Mouse (Mus musculus) limb, embryonic 12.5 days (tissue): ENCODE data around the gene Bhlhe23. TPM values are rescaled to one million over a fixed set of nuclear protein-coding genes. Genes with fewer than 3 reads are reported as not detected.
A peak's percentile ranks its signal among the peaks of the same experiment; 100 is the strongest.

ENCODE experiments used
- ATAC-seq: fragments of 200-750 bp; cut with Nextera tagmentation; 2 replicates; pipeline ENCODE4 v1.8.0; 2017; ENCODE audit warnings: low read depth, moderate TSS enrichment; ENCODE audit not compliant: insufficient number of reproducible peaks, insufficient read depth, low FRiP score, low TSS enrichment
- H3K27ac ChIP-seq: fragments of 300-500 bp; sonication (generic); 2 replicates; pipeline ENCODE4 v1.5.1; 2016; ENCODE audit warnings: mild to moderate bottlenecking, moderate library complexity
- H3K27me3 ChIP-seq: fragments of 300-500 bp; sonication (generic); 2 replicates; pipeline ENCODE4 v1.6.1; 2016; ENCODE audit warnings: mild to moderate bottlenecking, moderate library complexity
- H3K36me3 ChIP-seq: fragments of 300-500 bp; sonication (generic); 2 replicates; pipeline ENCODE4 v1.6.1; 2016; ENCODE audit warnings: mild to moderate bottlenecking, moderate library complexity
- H3K4me1 ChIP-seq: fragments of 300-500 bp; sonication (generic); replicated peaks from 2 replicates; pipeline ENCODE4 v1.6.1; 2016
- H3K4me2 ChIP-seq: fragments of 300-500 bp; sonication (generic); 2 replicates; pipeline ENCODE4 v1.6.1; 2016; ENCODE audit warnings: mild to moderate bottlenecking, moderate library complexity
- H3K4me3 ChIP-seq: fragments of 300-500 bp; sonication (generic); replicated peaks from 2 replicates; pipeline ENCODE4 v1.5.1; 2016; ENCODE audit warnings: mild to moderate bottlenecking
- H3K9ac ChIP-seq: fragments of 300-500 bp; sonication (generic); replicated peaks from 2 replicates; pipeline ENCODE4 v1.6.1; 2016; ENCODE audit warnings: mild to moderate bottlenecking, moderate library complexity
- H3K9me3 ChIP-seq: fragments of 300-500 bp; sonication (generic); 2 replicates; pipeline ENCODE4 v1.6.1; 2016; ENCODE audit warnings: mild to moderate bottlenecking, moderate library complexity
- WGBS: fragments of 180-500 bp; shearing (Covaris S2); methylation state at CpG from one replicate; pipeline ENCODE4 v1.1.7; 2016; 5-methylcytosine and 5-hydroxymethylcytosine counted together
- polyA plus RNA-seq: library from polyadenylated mRNA; unstranded; fragments of >200 nt; fragmentation: Nextera tagmentation; extraction: Ambion mirVana; gene quantifications from 2 replicates; pipeline ENCODE4 v1.2.1, GENCODE M21; 2016

Gene Bhlhe23
- not detected in 2 replicates for polyA plus RNA-seq

GRCm38 (mm10) chr2:180776793-180777192 lies at the start of gene Bhlhe23:
TSS of gene Bhlhe23 (minus strand) at chr2:180776900.
- Histone ChIP-seq H3K9me3 (no peaks in the 10 kb centered on the region), H3K9ac (no peak within 1 kb of the TSS), H3K4me3 (peak within 1 kb of the TSS; percentile 31), H3K36me3 (no peaks in the 10 kb centered on the region), H3K27me3 (peaks cover 94% of the 10 kb centered on the region), H3K27ac (no peak within 1 kb of the TSS), H3K4me1 (peaks cover 8% of the 10 kb centered on the region; the same call in 1 of the 2 replicates), H3K4me2 (peak within 1 kb of the TSS; percentile 51)
- 1% methylated on average over 28 of the region's 28 CpGs for whole genome bisulfite sequencing
- ATAC-seq = no peak

GRCm38 (mm10) chr2:180825147-180825941 lies 48.6 kb upstream of the Bhlhe23 start:
- Histone ChIP-seq H3K9ac (no peak overlapping the region), H3K4me3 (no peak overlapping the region), H3K27me3 (peaks cover 11% of the 10 kb centered on the region; the same call in 1 of the 2 replicates), H3K4me1 (no peaks in the 10 kb centered on the region), H3K4me2 (no peak overlapping the region), H3K36me3 (no peaks in the 10 kb centered on the region), H3K9me3 (no peaks in the 10 kb centered on the region), H3K27ac (no peak overlapping the region)
- 55% methylated on average over 11 of the region's 11 CpGs for WGBS
- no peak for ATAC-seq

GRCm38 (mm10) chr2:180824724-180825123 lies 48.0 kb upstream of the Bhlhe23 start:
- H3K27ac ChIP-seq = no peak overlapping the region
- no peak overlapping the region for H3K4me2 ChIP-seq
- WGBS = 72% methylated on average over 4 of the region's 4 CpGs
- H3K27me3 ChIP-seq = peaks cover 11% of the 10 kb centered on the region; the same call in 1 of the 2 replicates
- no peak for ATAC-seq
- no peaks in the 10 kb centered on the region for H3K36me3 ChIP-seq
- H3K9me3 ChIP-seq = no peaks in the 10 kb centered on the region
- no peak overlapping the region for H3K9ac ChIP-seq
- H3K4me1 ChIP-seq = no peaks in the 10 kb centered on the region
- no peak overlapping the region for H3K4me3 ChIP-seq

GRCm38 (mm10) chr2:180824061-180824460 lies 47.4 kb upstream of the Bhlhe23 start:
- no peak overlapping the region for H3K4me2 ChIP-seq
- ATAC-seq = no peak
- H3K9me3 ChIP-seq = no peaks in the 10 kb centered on the region
- peaks cover 11% of the 10 kb centered on the region; the same call in 1 of the 2 replicates for H3K27me3 ChIP-seq
- no peaks in the 10 kb centered on the region for H3K36me3 ChIP-seq
- no peak overlapping the region for H3K9ac ChIP-seq
- 75% methylated on average over 4 of the region's 4 CpGs for WGBS
- no peaks in the 10 kb centered on the region for H3K4me1 ChIP-seq
- H3K27ac ChIP-seq = no peak overlapping the region
- H3K4me3 ChIP-seq = no peak overlapping the region

- H3K4me3 ChIP-seq = no peak overlapping the region
- no peaks in the 10 kb centered on the region for H3K4me1 ChIP-seq
- no peaks in the 10 kb centered on the region for H3K36me3 ChIP-seq
- H3K4me2 ChIP-seq = no peak overlapping the region
- H3K27me3 ChIP-seq = peaks cover 11% of the 10 kb centered on the region; the same call in 1 of the 2 replicates
- H3K9me3 ChIP-seq = no peaks in the 10 kb centered on the region
- H3K27ac ChIP-seq = no peak overlapping the region
- no peak overlapping the region for H3K9ac ChIP-seq
- ATAC-seq = no peak
- 33% methylated on average over 6 of the region's 6 CpGs for WGBS
Observed at GRCm38 (mm10) chr2:180822476-180822875, 45.8 kb upstream of the Bhlhe23 start.

- H3K27ac ChIP-seq = no peak overlapping the region
- H3K27me3 ChIP-seq = 0 out of 2 replicates have a peak, but pooled peaks cover 5% of the 10 kb centered on the region
- H3K36me3 ChIP-seq = no peaks in the 10 kb centered on the region
- H3K4me1 ChIP-seq = no peaks in the 10 kb centered on the region
- no peak overlapping the region for H3K9ac ChIP-seq
- WGBS = 81% methylated on average over 2 of the region's 2 CpGs
- H3K9me3 ChIP-seq = no peaks in the 10 kb centered on the region
- ATAC-seq = no peak
- no peak overlapping the region for H3K4me3 ChIP-seq
- H3K4me2 ChIP-seq = no peak overlapping the region
Observed at GRCm38 (mm10) chr2:180819504-180819903, 42.8 kb upstream of the Bhlhe23 start.

GRCm38 (mm10) chr2:180816440-180817065 lies 39.9 kb upstream of the Bhlhe23 start:
- Histone ChIP-seq H3K36me3 (no peaks in the 10 kb centered on the region), H3K9me3 (no peaks in the 10 kb centered on the region), H3K4me2 (no peak overlapping the region), H3K27ac (no peak overlapping the region), H3K27me3 (no peaks in the 10 kb centered on the region), H3K4me1 (no peaks in the 10 kb centered on the region), H3K4me3 (no peak overlapping the region), H3K9ac (no peak overlapping the region)
- WGBS = 61% methylated on average over 6 of the region's 6 CpGs
- no peak for ATAC-seq

- no peak overlapping the region for H3K27ac ChIP-seq
- no peaks in the 10 kb centered on the region for H3K9me3 ChIP-seq
- WGBS = 60% methylated on average over 4 of the region's 4 CpGs
- H3K27me3 ChIP-seq = no peaks in the 10 kb centered on the region
- H3K4me1 ChIP-seq = no peaks in the 10 kb centered on the region
- no peak overlapping the region for H3K9ac ChIP-seq
- no peak overlapping the region for H3K4me3 ChIP-seq
- no peak for ATAC-seq
- H3K36me3 ChIP-seq = no peaks in the 10 kb centered on the region
- no peak overlapping the region for H3K4me2 ChIP-seq
Observed at GRCm38 (mm10) chr2:180813982-180814568, 37.4 kb upstream of the Bhlhe23 start.

GRCm38 (mm10) chr2:180811002-180811401 lies 34.3 kb upstream of the Bhlhe23 start:
- no peaks in the 10 kb centered on the region for H3K9me3 ChIP-seq
- 58% methylated on average over 2 of the region's 2 CpGs for WGBS
- no peaks in the 10 kb centered on the region for H3K36me3 ChIP-seq
- no peak overlapping the region for H3K4me2 ChIP-seq
- no peak overlapping the region for H3K27ac ChIP-seq
- no peak for ATAC-seq
- no peak overlapping the region for H3K4me3 ChIP-seq
- no peak overlapping the region for H3K9ac ChIP-seq
- H3K27me3 ChIP-seq = no peaks in the 10 kb centered on the region
- no peaks in the 10 kb centered on the region for H3K4me1 ChIP-seq

- Histone ChIP-seq H3K9ac (no peak overlapping the region), H3K4me1 (no peaks in the 10 kb centered on the region), H3K36me3 (no peaks in the 10 kb centered on the region), H3K4me3 (no peak overlapping the region), H3K4me2 (no peak overlapping the region), H3K27ac (no peak overlapping the region), H3K27me3 (no peaks in the 10 kb centered on the region), H3K9me3 (no peaks in the 10 kb centered on the region)
- 79% methylated on average over 10 of the region's 10 CpGs for WGBS
- no peak for ATAC-seq
Observed at GRCm38 (mm10) chr2:180809510-180809909, 32.8 kb upstream of the Bhlhe23 start.

- Histone ChIP-seq H3K9me3 (no peaks in the 10 kb centered on the region), H3K36me3 (no peaks in the 10 kb centered on the region), H3K4me2 (no peak overlapping the region), H3K27ac (no peak overlapping the region), H3K4me3 (no peak overlapping the region), H3K4me1 (no peaks in the 10 kb centered on the region), H3K9ac (no peak overlapping the region), H3K27me3 (peaks cover 4% of the 10 kb centered on the region; the same call in 1 of the 2 replicates)
- WGBS = 52% methylated on average over 1 of the region's 1 CpGs
- no peak for ATAC-seq
Observed at GRCm38 (mm10) chr2:180805966-180806365, 29.3 kb upstream of the Bhlhe23 start.
